Mouse (Mus musculus) liver, embryonic 15.5 days (tissue): ENCODE measurements around the gene Msi2. TPM values are rescaled to one million over a fixed set of nuclear protein-coding genes. Genes with fewer than 3 reads are reported as not detected.

Experiments
- ATAC-seq: fragments of 200-750 bp; cut with Nextera tagmentation; 2 replicates; pipeline ENCODE4 v1.8.0; 2017; ENCODE audit warnings: moderate number of reproducible peaks, mild to moderate bottlenecking, moderate library complexity; ENCODE audit not compliant: insufficient read depth
- H3K27ac ChIP-seq: fragments of 300-500 bp; sonication (generic); replicated peaks from 2 replicates; pipeline ENCODE4 v1.5.1; 2015; ENCODE audit warnings: mild to moderate bottlenecking, inconsistent platforms
- H3K27me3 ChIP-seq: fragments of 300-500 bp; sonication (generic); 2 replicates; pipeline ENCODE4 v1.6.1; 2015; ENCODE audit warnings: mild to moderate bottlenecking, inconsistent platforms
- H3K36me3 ChIP-seq: fragments of 300-500 bp; sonication (generic); replicated peaks from 2 replicates; pipeline ENCODE4 v1.6.1; 2015; ENCODE audit warnings: moderate library complexity, mild to moderate bottlenecking, inconsistent platforms
- H3K4me1 ChIP-seq: fragments of 300-500 bp; sonication (generic); replicated peaks from 2 replicates; pipeline ENCODE4 v1.6.1; 2015; ENCODE audit warnings: inconsistent platforms
- H3K4me2 ChIP-seq: fragments of 300-500 bp; sonication (generic); 2 replicates; pipeline ENCODE4 v1.6.1; 2015; ENCODE audit warnings: moderate library complexity, mild to moderate bottlenecking, inconsistent platforms
- H3K4me3 ChIP-seq: fragments of 300-500 bp; sonication (generic); replicated peaks from 2 replicates; pipeline ENCODE4 v1.5.1; 2015; ENCODE audit warnings: mild to moderate bottlenecking, inconsistent platforms
- H3K9ac ChIP-seq: fragments of 300-500 bp; sonication (generic); 2 replicates; pipeline ENCODE4 v1.6.1; 2015; ENCODE audit warnings: moderate library complexity, mild to moderate bottlenecking, inconsistent platforms
- H3K9me3 ChIP-seq: fragments of 300-500 bp; sonication (generic); replicated peaks from 2 replicates; pipeline ENCODE4 v1.6.1; 2016; ENCODE audit warnings: inconsistent platforms
- WGBS: fragments of 180-500 bp; shearing (Covaris S2); methylation state at CpG from one replicate; pipeline ENCODE4 v1.1.7; 2015; ENCODE audit warnings: mixed read lengths; ENCODE audit not compliant: insufficient replicate concordance; 5-methylcytosine and 5-hydroxymethylcytosine counted together
- polyA plus RNA-seq: library from polyadenylated mRNA; unstranded; fragments of >200 nt; fragmentation: Nextera tagmentation; extraction: Ambion mirVana; gene quantifications from 2 replicates; pipeline ENCODE4 v1.2.1, GENCODE M21; 2015

The Msi2 gene
- polyA plus RNA-seq, 1 experiment from 2014 or later, result 3.1 TPM

- Histone ChIP-seq H3K9ac (no peak overlapping the region), H3K9me3 (no peaks in the 10 kb centered on the region), H3K27ac (0 out of 2 replicates have a peak overlapping the region, but pooled peaks have one; percentile 6), H3K27me3 (no peaks in the 10 kb centered on the region), H3K4me1 (peaks cover 48% of the 10 kb centered on the region), H3K4me2 (peak overlapping the region; percentile 27; the same call in 1 of the 2 replicates), H3K36me3 (no peaks in the 10 kb centered on the region), H3K4me3 (no peak overlapping the region)
- ATAC-seq, result no peak
- WGBS, result 32% methylated on average over 3 of the region's 3 CpGs
Observed at GRCm38 (mm10) chr11:88598848-88599175, 119.5 kb downstream of the Msi2 start.

DNA sequence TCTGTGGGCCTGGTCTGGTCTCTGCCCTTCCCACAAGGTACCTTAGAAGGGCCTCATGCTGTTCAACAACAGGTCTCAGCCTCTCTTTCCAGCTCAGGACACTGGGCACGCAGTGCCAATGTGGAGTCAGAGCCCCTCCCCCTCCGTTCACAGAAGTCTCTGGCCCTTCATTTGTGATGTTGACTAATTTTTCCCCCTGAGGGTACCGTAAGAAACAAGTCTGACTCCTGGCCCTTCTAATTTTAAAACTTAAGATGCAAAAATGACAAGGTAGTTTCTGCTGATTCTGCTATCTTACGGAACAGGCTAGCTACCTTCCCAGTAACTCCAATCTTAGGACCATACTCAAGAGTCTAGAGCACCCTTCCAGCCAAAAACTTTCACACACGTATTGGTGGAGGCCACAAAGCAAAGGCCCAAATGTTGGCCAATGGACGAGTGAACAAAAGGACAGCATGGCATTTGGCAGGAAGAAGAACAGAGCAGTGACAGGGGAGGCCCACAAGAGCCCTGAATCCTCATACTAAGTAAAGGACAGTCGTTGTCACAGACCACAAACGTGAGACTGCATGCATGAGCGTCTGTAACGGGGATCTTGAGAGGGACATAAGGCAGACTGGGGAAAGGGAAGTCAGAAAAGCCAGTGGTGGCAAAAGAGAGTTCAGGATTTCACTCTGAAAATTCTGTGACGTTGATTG, 120.0 kb downstream of the Msi2 start:
- H3K9me3 ChIP-seq, result no peaks in the 10 kb centered on the region
- no peak for ATAC-seq
- no peak overlapping the region for H3K4me2 ChIP-seq
- H3K27me3 ChIP-seq, result no peaks in the 10 kb centered on the region
- 36% methylated on average over 11 of the region's 11 CpGs for WGBS
- H3K4me3 ChIP-seq, result no peak overlapping the region
- no peak overlapping the region for H3K27ac ChIP-seq
- no peak overlapping the region for H3K9ac ChIP-seq
- no peaks in the 10 kb centered on the region for H3K36me3 ChIP-seq
- H3K4me1 ChIP-seq, result peaks cover 43% of the 10 kb centered on the region

GRCm38 (mm10) chr11:88595616-88596015, 122.7 kb downstream of the Msi2 start:
- Histone ChIP-seq H3K4me3 (no peak overlapping the region), H3K9ac (no peak overlapping the region), H3K4me2 (no peak overlapping the region), H3K36me3 (no peaks in the 10 kb centered on the region), H3K27me3 (no peaks in the 10 kb centered on the region), H3K27ac (no peak overlapping the region), H3K9me3 (no peaks in the 10 kb centered on the region), H3K4me1 (peaks cover 23% of the 10 kb centered on the region)
- WGBS, result 55% methylated on average over 4 of the region's 4 CpGs
- ATAC-seq, result no peak

- H3K27ac ChIP-seq, result no peak overlapping the region
Observed at GRCm38 (mm10) chr11:88594804-88595611, 123.3 kb downstream of the Msi2 start.

DNA sequence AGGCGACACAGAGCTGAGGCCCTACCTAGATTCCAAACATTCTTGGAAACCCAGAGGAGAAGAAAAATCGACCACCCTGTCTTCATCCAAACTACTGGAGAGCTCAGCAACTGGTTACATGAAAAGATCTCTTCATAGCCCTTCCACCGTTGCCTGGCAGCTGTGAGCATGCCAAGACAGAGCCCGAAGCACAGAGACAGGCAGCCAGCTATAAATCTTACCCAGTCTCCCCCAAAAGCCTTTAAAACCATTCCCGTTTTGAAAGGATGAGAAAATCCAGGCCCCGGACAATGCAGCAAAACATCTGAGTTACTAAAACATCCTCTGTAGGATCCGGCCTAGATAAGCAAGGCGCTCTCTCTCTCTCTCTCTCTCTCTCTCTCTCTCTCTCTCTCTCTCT, 124.3 kb downstream of the Msi2 start:
- 51% methylated on average over 8 of the region's 8 CpGs for WGBS
- ATAC-seq, result no peak

More at GRCm38 (mm10) chr11:88594804-88595611, 123.3 kb downstream of the Msi2 start:
- Histone ChIP-seq H3K4me1 (peaks cover 17% of the 10 kb centered on the region), H3K4me2 (no peak overlapping the region), H3K9me3 (no peaks in the 10 kb centered on the region), H3K4me3 (no peak overlapping the region), H3K27me3 (no peaks in the 10 kb centered on the region), H3K9ac (no peak overlapping the region), H3K36me3 (no peaks in the 10 kb centered on the region)
- ATAC-seq, result no peak
- WGBS, result 70% methylated on average over 13 of the region's 13 CpGs

GRCm38 (mm10) chr11:88592099-88592498, 126.2 kb downstream of the Msi2 start:
- Histone ChIP-seq H3K9ac (no peak overlapping the region), H3K4me1 (no peaks in the 10 kb centered on the region), H3K27me3 (no peaks in the 10 kb centered on the region), H3K27ac (no peak overlapping the region), H3K4me3 (no peak overlapping the region), H3K4me2 (no peak overlapping the region), H3K36me3 (0 out of 2 replicates have a peak, but pooled peaks cover 13% of the 10 kb centered on the region), H3K9me3 (no peaks in the 10 kb centered on the region)
- ATAC-seq, result no peak
- WGBS, result 77% methylated on average over 8 of the region's 8 CpGs

More for the DNA sequence above, 124.3 kb downstream of the Msi2 start:
- Histone ChIP-seq H3K4me2 (no peak overlapping the region), H3K27me3 (no peaks in the 10 kb centered on the region), H3K4me1 (peaks cover 7% of the 10 kb centered on the region; the same call in 1 of the 2 replicates), H3K9ac (no peak overlapping the region), H3K27ac (no peak overlapping the region), H3K9me3 (no peaks in the 10 kb centered on the region), H3K4me3 (no peak overlapping the region), H3K36me3 (0 out of 2 replicates have a peak, but pooled peaks cover 8% of the 10 kb centered on the region)

DNA sequence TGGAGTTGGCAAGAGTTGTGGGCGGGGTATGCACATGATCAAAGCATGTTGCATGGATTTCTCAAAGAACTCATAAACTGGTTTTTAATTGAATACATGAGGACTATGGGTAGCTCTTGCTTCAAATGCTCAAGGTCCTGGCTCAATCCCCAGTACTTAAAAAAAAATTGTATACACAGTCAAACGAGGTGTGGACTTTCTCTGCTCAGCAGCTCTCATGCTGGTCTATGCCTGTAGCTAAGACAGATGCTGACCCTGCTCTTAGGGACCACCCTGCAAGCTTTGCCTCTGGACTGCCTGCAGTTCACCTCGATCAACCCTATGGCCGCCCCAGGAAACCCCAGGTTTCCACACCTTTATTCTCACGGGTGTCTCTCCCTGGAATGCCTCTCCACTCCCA, 127.7 kb downstream of the Msi2 start:
- no peak for ATAC-seq
- H3K4me2 ChIP-seq, result no peak overlapping the region
- no peak overlapping the region for H3K4me3 ChIP-seq
- H3K27ac ChIP-seq, result no peak overlapping the region
- 65% methylated on average over 5 of the region's 5 CpGs for WGBS
- no peak overlapping the region for H3K9ac ChIP-seq
- H3K36me3 ChIP-seq, result 0 out of 2 replicates have a peak, but pooled peaks cover 13% of the 10 kb centered on the region
- H3K9me3 ChIP-seq, result no peaks in the 10 kb centered on the region
- no peaks in the 10 kb centered on the region for H3K4me1 ChIP-seq
- H3K27me3 ChIP-seq, result no peaks in the 10 kb centered on the region

DNA sequence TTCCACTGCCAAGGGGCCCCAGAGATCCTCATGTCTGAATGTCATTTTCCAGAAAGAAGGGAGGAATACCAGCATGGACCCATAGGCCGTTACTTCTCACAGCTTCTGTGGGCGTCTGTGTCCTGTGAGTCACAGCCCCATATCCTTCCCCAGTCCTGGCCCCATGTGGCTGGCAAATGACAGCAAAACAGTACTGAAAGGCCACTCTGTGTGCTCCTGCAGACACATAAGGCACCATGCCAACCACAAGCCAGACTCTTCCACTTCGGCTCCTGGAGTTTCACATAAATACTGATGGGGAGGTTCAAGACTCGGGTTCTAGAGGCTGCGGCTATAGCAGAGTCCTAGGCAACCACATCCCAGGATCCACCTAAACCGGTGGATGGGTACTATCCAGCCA, 128.7 kb downstream of the Msi2 start:
- ATAC-seq, result no peak
- no peak overlapping the region for H3K4me3 ChIP-seq
- no peak overlapping the region for H3K9ac ChIP-seq
- H3K4me2 ChIP-seq, result no peak overlapping the region
- peaks cover 7% of the 10 kb centered on the region for H3K4me1 ChIP-seq
- H3K36me3 ChIP-seq, result 0 out of 2 replicates have a peak, but pooled peaks cover 13% of the 10 kb centered on the region
- H3K9me3 ChIP-seq, result no peaks in the 10 kb centered on the region
- 74% methylated on average over 6 of the region's 6 CpGs for WGBS
- H3K27ac ChIP-seq, result no peak overlapping the region
- no peaks in the 10 kb centered on the region for H3K27me3 ChIP-seq

GRCm38 (mm10) chr11:88588688-88589210, 129.6 kb downstream of the Msi2 start:
- no peak overlapping the region for H3K4me2 ChIP-seq
- H3K27ac ChIP-seq, result no peak overlapping the region
- ATAC-seq, result no peak
- no peak overlapping the region for H3K9ac ChIP-seq
- H3K9me3 ChIP-seq, result no peaks in the 10 kb centered on the region
- 77% methylated on average over 9 of the region's 9 CpGs for WGBS
- H3K36me3 ChIP-seq, result 0 out of 2 replicates have a peak, but pooled peaks cover 13% of the 10 kb centered on the region
- no peak overlapping the region for H3K4me3 ChIP-seq
- peaks cover 13% of the 10 kb centered on the region for H3K4me1 ChIP-seq
- H3K27me3 ChIP-seq, result no peaks in the 10 kb centered on the region

DNA sequence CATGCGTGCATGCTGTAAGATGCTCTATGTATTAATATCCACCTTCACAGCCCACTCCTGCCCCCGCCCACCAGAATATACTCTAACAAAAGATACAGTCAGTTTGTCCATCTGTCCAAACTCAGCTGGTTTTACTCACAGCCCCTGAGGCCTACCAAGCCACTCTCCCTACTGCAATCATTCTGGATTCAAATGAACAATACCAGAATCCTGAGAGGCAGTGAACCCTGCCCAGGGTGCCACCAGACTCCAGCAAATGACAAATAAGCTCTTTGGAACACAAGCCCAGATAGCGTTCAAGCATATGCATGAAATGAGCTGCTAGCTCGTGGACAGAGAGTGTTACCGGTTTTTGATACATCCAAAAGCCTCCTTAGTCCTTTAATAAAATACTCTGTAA, 130.6 kb downstream of the Msi2 start:
- 83% methylated on average over 5 of the region's 5 CpGs for WGBS
- H3K27ac ChIP-seq, result no peak overlapping the region
- 0 out of 2 replicates have a peak, but pooled peaks cover 13% of the 10 kb centered on the region for H3K36me3 ChIP-seq
- no peak overlapping the region for H3K9ac ChIP-seq
- ATAC-seq, result no peak
- H3K27me3 ChIP-seq, result no peaks in the 10 kb centered on the region
- no peak overlapping the region for H3K4me3 ChIP-seq
- H3K4me2 ChIP-seq, result no peak overlapping the region
- no peaks in the 10 kb centered on the region for H3K9me3 ChIP-seq
- H3K4me1 ChIP-seq, result peaks cover 22% of the 10 kb centered on the region

DNA sequence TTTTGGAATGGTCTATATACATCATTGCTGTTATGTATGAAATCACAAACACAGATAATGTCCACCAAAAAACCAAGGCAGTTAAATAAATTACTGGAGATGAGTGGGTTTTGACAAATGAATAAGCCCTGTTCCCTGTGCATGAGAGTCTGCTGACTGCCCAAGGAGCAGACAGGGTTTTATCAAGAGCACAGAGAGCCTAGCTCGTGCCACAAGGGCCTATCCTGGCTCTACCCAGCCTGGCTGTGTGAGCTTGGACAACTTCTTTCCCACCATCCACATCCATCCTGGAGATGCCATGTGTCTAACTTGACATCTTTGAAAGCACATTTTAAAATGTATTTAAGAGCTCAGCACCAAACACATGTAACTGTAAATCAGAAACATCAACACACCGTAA, 132.4 kb downstream of the Msi2 start:
- H3K27me3 ChIP-seq, result no peaks in the 10 kb centered on the region
- H3K27ac ChIP-seq, result no peak overlapping the region
- no peak overlapping the region for H3K4me3 ChIP-seq
- WGBS, result 70% methylated on average over 2 of the region's 2 CpGs
- no peak for ATAC-seq
- 0 out of 2 replicates have a peak, but pooled peaks cover 13% of the 10 kb centered on the region for H3K36me3 ChIP-seq
- no peak overlapping the region for H3K4me2 ChIP-seq
- H3K4me1 ChIP-seq, result peaks cover 34% of the 10 kb centered on the region
- H3K9ac ChIP-seq, result no peak overlapping the region
- no peaks in the 10 kb centered on the region for H3K9me3 ChIP-seq
